Mouse (Mus musculus) regulatory T cell (primary cell): Measurements from ENCODE around the gene Oas1f.
"Not testable (repeated sequence)": the region's sequence is repeated elsewhere in the genome, so short reads cannot be mapped to it uniquely, and the experiment has no call there.

Experiments used
- in situ Hi-C: fragments of 300-600 bp; cut with MboI, MseI; formaldehyde crosslinking; loops from one replicate; pipeline ENCODE4 v1.15.1; 2025; ENCODE audit warnings: high pct_unique_total_duplicates

Gene Oas1f

GRCm38 (mm10) chr5:120870782-120871181 lies 23.6 kb downstream of the Oas1f start:
- in situ Hi-C loops = no loop called here

GRCm38 (mm10) chr5:120871469-120871868 lies 24.3 kb downstream of the Oas1f start:
- in situ Hi-C loops = no loop called here

- in situ Hi-C loops = not testable (repeated sequence)
These were observed 29.7 kb downstream of the Oas1f start for GRCm38 (mm10) chr5:120876839-120877238.

GRCm38 (mm10) chr5:120877407-120877806 lies 30.2 kb downstream of the Oas1f start:
- in situ Hi-C loops = not testable (repeated sequence)

GRCm38 (mm10) chr5:120878803-120879202 lies 31.6 kb downstream of the Oas1f start:
- in situ Hi-C loops = not testable (repeated sequence)

GRCm38 (mm10) chr5:120881681-120882080 lies 34.5 kb downstream of the Oas1f start:
- in situ Hi-C loops = not testable (repeated sequence)

GRCm38 (mm10) chr5:120887413-120887812 lies 40.2 kb downstream of the Oas1f start, which contains the start of gene Oas1g:
Gene Oas1g, minus strand, starts transcription at chr5:120887613.
- in situ Hi-C loops = not testable (repeated sequence)

GRCm38 (mm10) chr5:120887831-120888230 lies 40.7 kb downstream of the Oas1f start:
- in situ Hi-C loops = no loop called here

- in situ Hi-C loops = not testable (repeated sequence)
These were observed 41.2 kb downstream of the Oas1f start for GRCm38 (mm10) chr5:120888294-120888815.

- in situ Hi-C loops = no loop called here
These were observed 42.9 kb downstream of the Oas1f start for GRCm38 (mm10) chr5:120890026-120890425.

- in situ Hi-C loops = no loop called here
These were observed 43.8 kb downstream of the Oas1f start for GRCm38 (mm10) chr5:120890991-120891390.

GRCm38 (mm10) chr5:120891566-120892242 lies 44.5 kb downstream of the Oas1f start:
- in situ Hi-C loops = not testable (repeated sequence)

- in situ Hi-C loops = no loop called here
These were observed 45.1 kb downstream of the Oas1f start for GRCm38 (mm10) chr5:120892243-120892660.

GRCm38 (mm10) chr5:120893866-120894265 lies 46.7 kb downstream of the Oas1f start:
- in situ Hi-C loops = not testable (repeated sequence)

GRCm38 (mm10) chr5:120894692-120895091 lies 47.5 kb downstream of the Oas1f start:
- in situ Hi-C loops = not testable (repeated sequence)

GRCm38 (mm10) chr5:120895231-120895900 lies 48.2 kb downstream of the Oas1f start:
- in situ Hi-C loops = no loop called here

GRCm38 (mm10) chr5:120898307-120898706 lies 51.1 kb downstream of the Oas1f start:
- in situ Hi-C loops = no loop called here

- in situ Hi-C loops = no loop called here
These were observed 51.6 kb downstream of the Oas1f start for GRCm38 (mm10) chr5:120898726-120899125.

- in situ Hi-C loops = no loop called here
These were observed 53.5 kb downstream of the Oas1f start for GRCm38 (mm10) chr5:120900666-120901065.

- in situ Hi-C loops = no loop called here
These were observed 54.9 kb downstream of the Oas1f start for GRCm38 (mm10) chr5:120902056-120902455.

GRCm38 (mm10) chr5:120906791-120907733 lies 59.9 kb downstream of the Oas1f start, which contains the start of gene Oas1a:
Gene Oas1a, minus strand, starts transcription at chr5:120907521.
- in situ Hi-C loops = not testable (repeated sequence)
